Mouse (Mus musculus): Measurements from ENCODE around the gene Cmip. TPM values are rescaled to one million over a fixed set of nuclear protein-coding genes. Genes with fewer than 3 reads are reported as not detected.

Gene Cmip
- polyA plus RNA-seq (2015; fragmentation: Nextera tagmentation; extraction: Ambion mirVana) = 47.1 and 48.9 TPM in 2 replicates

- no peaks in the 10 kb centered on the region for H3K36me3 ChIP-seq (ENCODE audit: control insufficient read depth, insufficient read depth)
- under 1% methylated on average over 58 of the region's 65 CpGs for WGBS
- no peaks in the 10 kb centered on the region for H3K27me3 ChIP-seq (replicated peaks; ENCODE audit: control insufficient read depth, insufficient read depth, low read length)
- H3K4me1 ChIP-seq (replicated peaks; ENCODE audit: control insufficient read depth, insufficient read depth, low read length) = peaks cover 17% of the 10 kb centered on the region; the same call in 1 of the 2 replicates
- no peak; the same call in 1 of the 2 replicates for ATAC-seq
- peak within 1 kb of the TSS; percentile 99 for H3K9ac ChIP-seq (ENCODE audit: low read depth, low read length)
- no peaks in the 10 kb centered on the region for H3K9me3 ChIP-seq (ENCODE audit: control insufficient read depth)
- H3K4me3 ChIP-seq (ENCODE audit: low read depth, low read length) = peak within 1 kb of the TSS; percentile 96
- peak within 1 kb of the TSS; percentile 77 for H3K4me2 ChIP-seq (replicated peaks; ENCODE audit: low read depth)
- peak within 1 kb of the TSS; percentile 95 for H3K27ac ChIP-seq (ENCODE audit: low read depth, low read length)
- TF ChIP-seq CTCF (IDR thresholded peaks at IDR 0.05; ENCODE audit: low read depth) = no peak
These were observed at the start of gene Cmip for GRCm38 (mm10) chr8:117257029-117257820. Cmip (plus strand) TSS chr8:117257064.

GRCm38 (mm10) chr8:117209150-117209549, 47.7 kb upstream of the Cmip start:
- ATAC-seq = no peak
- H3K36me3 ChIP-seq (ENCODE audit: control insufficient read depth, insufficient read depth) = peaks cover 29% of the 10 kb centered on the region
- no peaks in the 10 kb centered on the region for H3K27me3 ChIP-seq (replicated peaks; ENCODE audit: control insufficient read depth, insufficient read depth, low read length)
- H3K27ac ChIP-seq (ENCODE audit: low read depth, low read length) = no peak overlapping the region
- no peak overlapping the region for H3K4me2 ChIP-seq (replicated peaks; ENCODE audit: low read depth)
- TF ChIP-seq CTCF (IDR thresholded peaks at IDR 0.05; ENCODE audit: low read depth) = no peak
- H3K4me3 ChIP-seq (ENCODE audit: low read depth, low read length) = no peak overlapping the region
- H3K9ac ChIP-seq (ENCODE audit: low read depth, low read length) = no peak overlapping the region
- H3K9me3 ChIP-seq (ENCODE audit: control insufficient read depth) = no peaks in the 10 kb centered on the region
- WGBS = 85% methylated on average over 12 of the region's 12 CpGs
- H3K4me1 ChIP-seq (replicated peaks; ENCODE audit: control insufficient read depth, insufficient read depth, low read length) = no peaks in the 10 kb centered on the region

GRCm38 (mm10) chr8:117212100-117212499, 44.8 kb upstream of the Cmip start:
- Histone ChIP-seq H3K4me1 (replicated peaks; ENCODE audit: control insufficient read depth, insufficient read depth, low read length) (no peaks in the 10 kb centered on the region), H3K4me3 (ENCODE audit: low read depth, low read length) (no peak overlapping the region), H3K27me3 (replicated peaks; ENCODE audit: control insufficient read depth, insufficient read depth, low read length) (no peaks in the 10 kb centered on the region), H3K27ac (ENCODE audit: low read depth, low read length) (no peak overlapping the region), H3K36me3 (ENCODE audit: control insufficient read depth, insufficient read depth) (peaks cover 20% of the 10 kb centered on the region), H3K9me3 (ENCODE audit: control insufficient read depth) (no peaks in the 10 kb centered on the region), H3K4me2 (replicated peaks; ENCODE audit: low read depth) (no peak overlapping the region), H3K9ac (ENCODE audit: low read depth, low read length) (no peak overlapping the region)
- 81% methylated on average over 11 of the region's 11 CpGs for WGBS
- no peak for TF ChIP-seq CTCF (IDR thresholded peaks at IDR 0.05; ENCODE audit: low read depth)
- no peak for ATAC-seq

GRCm38 (mm10) chr8:117217724-117218123, 39.1 kb upstream of the Cmip start:
- no peak for ATAC-seq
- Histone ChIP-seq H3K4me1 (replicated peaks; ENCODE audit: control insufficient read depth, insufficient read depth, low read length) (no peaks in the 10 kb centered on the region), H3K36me3 (ENCODE audit: control insufficient read depth, insufficient read depth) (peaks cover 6% of the 10 kb centered on the region; the same call in 1 of the 2 replicates), H3K4me2 (replicated peaks; ENCODE audit: low read depth) (no peak overlapping the region), H3K9me3 (ENCODE audit: control insufficient read depth) (no peaks in the 10 kb centered on the region), H3K27me3 (replicated peaks; ENCODE audit: control insufficient read depth, insufficient read depth, low read length) (no peaks in the 10 kb centered on the region), H3K4me3 (ENCODE audit: low read depth, low read length) (no peak overlapping the region), H3K9ac (ENCODE audit: low read depth, low read length) (no peak overlapping the region), H3K27ac (ENCODE audit: low read depth, low read length) (no peak overlapping the region)
- WGBS = 85% methylated on average over 2 of the region's 2 CpGs
- no peak for TF ChIP-seq CTCF (IDR thresholded peaks at IDR 0.05; ENCODE audit: low read depth)

GRCm38 (mm10) chr8:117222396-117222795, 34.5 kb upstream of the Cmip start:
- no peaks in the 10 kb centered on the region for H3K36me3 ChIP-seq (ENCODE audit: control insufficient read depth, insufficient read depth)
- H3K27me3 ChIP-seq (replicated peaks; ENCODE audit: control insufficient read depth, insufficient read depth, low read length) = no peaks in the 10 kb centered on the region
- WGBS = 62% methylated on average over 6 of the region's 6 CpGs
- no peak overlapping the region for H3K9ac ChIP-seq (ENCODE audit: low read depth, low read length)
- no peak overlapping the region for H3K4me3 ChIP-seq (ENCODE audit: low read depth, low read length)
- no peak for ATAC-seq
- TF ChIP-seq CTCF (IDR thresholded peaks at IDR 0.05; ENCODE audit: low read depth) = no peak
- H3K27ac ChIP-seq (ENCODE audit: low read depth, low read length) = no peak overlapping the region
- no peaks in the 10 kb centered on the region for H3K4me1 ChIP-seq (replicated peaks; ENCODE audit: control insufficient read depth, insufficient read depth, low read length)
- H3K4me2 ChIP-seq (replicated peaks; ENCODE audit: low read depth) = no peak overlapping the region
- H3K9me3 ChIP-seq (ENCODE audit: control insufficient read depth) = no peaks in the 10 kb centered on the region

- WGBS = 5% methylated on average over 9 of the region's 9 CpGs
- no peak overlapping the region for H3K27ac ChIP-seq (ENCODE audit: low read depth, low read length)
- H3K27me3 ChIP-seq (replicated peaks; ENCODE audit: control insufficient read depth, insufficient read depth, low read length) = no peaks in the 10 kb centered on the region
- peak; percentile 88 for ATAC-seq
- 0 out of 2 replicates have a peak overlapping the region, but pooled peaks have one; percentile 6 for H3K4me3 ChIP-seq (ENCODE audit: low read depth, low read length)
- no peaks in the 10 kb centered on the region for H3K9me3 ChIP-seq (ENCODE audit: control insufficient read depth)
- peak; percentile 97 for TF ChIP-seq CTCF (IDR thresholded peaks at IDR 0.05; ENCODE audit: low read depth)
- H3K9ac ChIP-seq (ENCODE audit: low read depth, low read length) = no peak overlapping the region
- H3K4me2 ChIP-seq (replicated peaks; ENCODE audit: low read depth) = peak overlapping the region; percentile 52
- no peaks in the 10 kb centered on the region for H3K4me1 ChIP-seq (replicated peaks; ENCODE audit: control insufficient read depth, insufficient read depth, low read length)
- no peaks in the 10 kb centered on the region for H3K36me3 ChIP-seq (ENCODE audit: control insufficient read depth, insufficient read depth)
These were observed 32.2 kb upstream of the Cmip start for GRCm38 (mm10) chr8:117224630-117225029.
